Mouse (Mus musculus) T-cell, adult 2 months (primary cell): ENCODE data around the gene Kdm4b.

Experiments used
- DNase-seq: peaks from one replicate; pipeline ENCODE4 v3.0.0; 2022; ENCODE audit warnings: low spot score

Gene Kdm4b

GRCm38 (mm10) chr17:56439731-56440460 lies 114.0 kb downstream of the Kdm4b start:
- DNase-seq = no peak

- DNase-seq = no peak
Observed at GRCm38 (mm10) chr17:56442316-56442715, 116.5 kb downstream of the Kdm4b start.

GRCm38 (mm10) chr17:56443341-56443795 lies 117.5 kb downstream of the Kdm4b start:
- DNase-seq = peak; percentile 64

DNA sequence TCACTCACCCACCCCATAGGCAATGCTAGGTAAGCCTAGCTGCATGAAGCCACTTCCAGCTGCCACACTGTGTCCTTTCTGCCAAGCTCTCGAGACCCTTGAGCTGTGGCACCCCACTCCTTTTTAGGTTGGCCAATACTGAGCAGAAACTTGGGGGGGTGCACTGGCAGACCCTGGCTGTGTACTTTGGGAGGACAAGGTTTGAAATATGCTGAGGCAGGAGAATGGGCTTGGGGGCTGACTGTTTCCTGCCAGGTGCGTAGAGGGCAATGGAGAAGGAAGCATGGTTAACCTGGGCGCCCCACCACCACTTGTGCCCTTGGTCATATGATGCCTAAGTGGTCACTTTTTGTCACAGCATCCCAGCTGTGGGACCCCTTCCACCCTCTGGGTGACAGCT lies 118.9 kb downstream of the Kdm4b start:
- DNase-seq = no peak

GRCm38 (mm10) chr17:56445397-56445796 lies 119.5 kb downstream of the Kdm4b start:
- DNase-seq = peak; percentile 54

GRCm38 (mm10) chr17:56447716-56448115 lies 121.9 kb downstream of the Kdm4b start:
- DNase-seq = no peak
